Mouse (Mus musculus) layer of hippocampus, postnatal 14 days (tissue): ENCODE measurements around the gene Snrnp35. TPM values are rescaled to one million over a fixed set of nuclear protein-coding genes. Genes with fewer than 3 reads are reported as not detected.

ENCODE experiments used
- DNase-seq, 2 experiments: peaks; one replicate each; pipeline ENCODE4 v3.0.0; 2021 to 2022; ENCODE audit warnings: low spot score in 2 of 2, mixed read lengths in 1 of 2
- total RNA-seq, 2 experiments: library from RNA; stranded (reverse); gene quantifications; 2 replicates each; pipeline ENCODE4 v1.2.3; 2021

Snrnp35 gene
- total RNA-seq, 2 experiments from 2014 or later, result 19.7 to 22.3 TPM

DNA sequence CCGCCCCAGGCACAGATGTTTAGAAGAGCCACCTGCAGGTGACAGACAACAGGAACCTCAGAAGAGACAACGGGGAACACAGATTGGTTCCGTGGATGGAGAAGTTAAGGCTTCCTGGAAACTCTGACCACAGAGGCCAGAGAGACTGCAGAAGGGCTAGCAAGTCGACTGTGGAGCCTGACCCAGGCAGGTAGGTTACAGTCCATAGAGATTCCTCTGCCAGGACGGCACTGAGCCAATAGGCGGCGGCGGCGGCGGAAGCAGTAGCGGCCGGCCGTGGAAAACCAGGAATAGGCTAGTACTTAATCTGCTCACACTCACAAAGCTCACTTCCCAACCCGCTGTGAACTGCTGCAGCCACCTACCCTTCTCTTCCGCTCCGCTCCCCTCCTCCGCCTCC is 53.8 kb downstream of the Snrnp35 start:
- DNase-seq, result no peak

DNA sequence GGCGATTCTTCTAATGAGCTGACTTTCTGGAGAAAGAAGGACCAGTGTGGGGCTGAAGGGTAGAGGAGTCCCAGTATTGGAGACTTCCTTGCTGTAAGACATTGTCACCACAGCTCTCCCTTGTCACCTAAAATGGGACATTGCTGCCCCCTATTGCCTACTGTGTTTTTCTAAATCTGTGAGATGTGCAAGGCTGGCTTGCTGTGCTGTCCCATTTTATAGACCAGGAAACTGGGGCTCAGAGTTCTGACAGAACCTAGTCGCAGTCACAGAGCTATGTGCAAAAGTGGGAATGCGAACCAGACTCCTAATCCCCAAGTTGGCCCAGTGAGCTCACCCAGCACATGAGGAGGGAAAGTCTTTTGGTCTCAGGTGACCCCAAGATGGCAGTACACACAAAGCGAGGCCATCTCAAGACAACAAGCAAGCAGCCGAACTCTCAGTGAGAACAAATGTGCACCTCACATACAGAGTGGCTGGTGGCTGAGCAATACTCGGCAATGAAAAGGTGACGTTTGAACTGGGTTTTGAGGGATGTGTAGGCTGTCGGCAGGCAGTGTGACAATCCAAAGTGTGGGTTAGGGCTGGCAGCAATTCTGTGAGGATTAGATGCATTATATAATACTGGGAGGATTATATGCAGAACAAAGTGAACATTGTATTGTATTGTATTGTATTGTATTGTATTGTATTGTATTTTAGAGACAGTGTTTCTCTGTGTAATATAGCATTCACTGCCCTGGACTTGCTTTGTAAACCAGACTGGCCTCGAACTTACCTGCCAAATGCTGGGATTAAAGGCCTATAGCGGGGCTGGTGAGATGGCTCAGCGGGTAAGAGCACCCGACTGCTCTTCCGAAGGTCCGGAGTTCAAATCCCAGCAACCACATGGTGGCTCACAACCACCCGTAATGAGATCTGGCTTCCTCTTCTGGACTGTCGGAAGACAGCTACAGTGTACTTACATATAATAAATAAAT is 56.2 kb downstream of the Snrnp35 start:
- DNase-seq, result peak; percentile 55 to 81

DNA sequence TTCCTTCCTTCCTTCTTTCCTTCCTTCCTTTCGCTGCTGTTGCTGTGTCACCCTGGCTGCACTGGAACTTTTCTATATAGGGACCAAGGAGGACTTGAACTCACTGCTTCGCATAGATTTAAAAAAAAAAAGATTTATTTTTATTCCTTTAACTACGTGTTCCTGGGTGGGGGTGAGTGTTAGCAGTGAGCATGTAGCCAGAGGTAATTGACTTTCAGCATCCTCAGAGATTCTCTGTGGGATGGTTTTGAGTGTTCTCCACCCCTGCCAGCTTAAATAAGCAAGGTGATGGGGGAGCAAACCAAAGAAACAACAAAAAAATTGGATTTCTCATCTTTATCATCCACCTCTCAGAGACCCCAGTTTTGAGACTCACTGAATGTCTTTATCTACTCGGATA is 57.0 kb downstream of the Snrnp35 start:
- DNase-seq, result no peak

DNA sequence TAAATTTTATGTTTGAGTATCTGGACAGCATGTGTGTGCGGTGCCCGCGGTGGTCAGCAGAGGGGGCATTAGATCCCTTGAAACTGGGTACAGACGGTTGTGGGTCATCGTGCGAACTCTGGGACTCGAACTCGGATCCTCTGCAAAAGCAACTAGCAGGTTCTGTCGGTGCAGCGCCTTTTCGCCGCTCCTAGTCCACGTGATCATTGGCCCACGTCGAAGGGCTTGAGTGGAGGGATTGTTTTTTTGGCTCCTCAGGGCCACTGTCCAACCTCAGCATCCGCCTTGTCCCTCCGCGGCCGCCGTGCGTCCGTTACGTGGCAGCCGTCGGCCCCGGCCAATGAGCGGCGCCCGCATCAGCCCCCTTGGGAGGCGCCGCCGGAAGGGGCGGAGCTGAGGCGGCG is 57.5 kb downstream of the Snrnp35 start, which contains the start of gene Tmed2:
Tmed2 (plus strand) TSS at position 313 of the 404 bp plus-strand sequence.
- DNase-seq, result peak; percentile 95 to 97

Other genes with a start within 250 kb of the Snrnp35 start
- gene Pitpnm2, start 233.4 kb upstream of the Snrnp35 start, total RNA-seq, result 100 to 1,000 TPM; 172 to 174 TPM
- gene Mphosph9, start 155.2 kb upstream of the Snrnp35 start, total RNA-seq, result 10 to 100 TPM; 15.0 to 17.8 TPM
- 10 to 100 TPM; 13.8 to 15.8 TPM for gene 2810006K23Rik, start 155.0 kb upstream of the Snrnp35 start, total RNA-seq
- 10 to 100 TPM; 95.4 to 99.6 TPM for gene Cdk2ap1, start 120.1 kb upstream of the Snrnp35 start, total RNA-seq
- gene Sbno1, start 57.1 kb upstream of the Snrnp35 start, total RNA-seq, result 100 to 1,000 TPM; 133 to 135 TPM
- gene Kmt5a, start 43.2 kb upstream of the Snrnp35 start, total RNA-seq, result 10 to 100 TPM; 48.1 to 60.6 TPM
- gene Rilpl2, start 4.8 kb upstream of the Snrnp35 start, total RNA-seq, result 10 to 100 TPM; 23.1 to 24.1 TPM
- gene Rilpl1, start 48.3 kb downstream of the Snrnp35 start, total RNA-seq, result 10 to 100 TPM; 41.6 TPM
- gene Tmed2, start 57.6 kb downstream of the Snrnp35 start, total RNA-seq, result 100 to 1,000 TPM in 1 of 2 experiments, 10 to 100 TPM in 1; 98.4 to 100 TPM
- 10 to 100 TPM; 22.8 to 25.5 TPM for gene Ddx55, start 69.7 kb downstream of the Snrnp35 start, total RNA-seq
- gene Eif2b1, start 96.0 kb downstream of the Snrnp35 start, total RNA-seq, result 10 to 100 TPM; 43.0 to 43.4 TPM
- gene Gtf2h3, start 96.0 kb downstream of the Snrnp35 start, total RNA-seq, result 10 to 100 TPM; 28.5 to 33.2 TPM
- 10 to 100 TPM; 59.3 to 59.9 TPM for gene Atp6v0a2, start 145.4 kb downstream of the Snrnp35 start, total RNA-seq
- gene Dnah10, start 242.0 kb downstream of the Snrnp35 start, total RNA-seq, result under 1 TPM; 0.60 to 0.97 TPM